Mouse (Mus musculus): ENCODE data around the gene Mmp13. TPM values are rescaled to one million over a fixed set of nuclear protein-coding genes. Genes with fewer than 3 reads are reported as not detected.

Mmp13 gene
- polyA plus RNA-seq (2012; rRNA removed): 0.13 and 6.9 TPM in 2 replicates

GRCm38 (mm10) chr9:7272214-7272613, at the start of gene Mmp13:
Mmp13 (plus strand) TSS chr9:7272514.

Other genes starting within 250 kb of the Mmp13 start
- 6.3 and 7.2 TPM in 2 replicates for gene Dync2h1, start 88.1 kb upstream of the Mmp13 start, polyA plus RNA-seq (2012; rRNA removed)
- 92.4 and 106 TPM in 2 replicates for gene Dcun1d5, start 88.0 kb upstream of the Mmp13 start, polyA plus RNA-seq (2012; rRNA removed)
- gene Mmp12, start 71.9 kb downstream of the Mmp13 start, polyA plus RNA-seq (2012; rRNA removed): not detected in 2 replicates
- gene Mmp1b, start 115.5 kb downstream of the Mmp13 start, polyA plus RNA-seq (2012; rRNA removed): not detected in 2 replicates
- gene Mmp3, start 173.3 kb downstream of the Mmp13 start, polyA plus RNA-seq (2012; rRNA removed): not detected in 2 replicates
- gene Mmp10, start 229.8 kb downstream of the Mmp13 start, polyA plus RNA-seq (2012; rRNA removed): not detected in 2 replicates